Mouse (Mus musculus): ENCODE data around the gene Ppm1f.
"Not testable (repeated sequence)": the region's sequence is repeated elsewhere in the genome, so short reads cannot be mapped to it uniquely, and the experiment has no call there.

The Ppm1f gene

GRCm38 (mm10) chr16:16896382-16897055, at the start of gene Ppm1f:
Gene Ppm1f, plus strand, starts transcription at chr16:16896469.
- peak; percentile 85 for DNase-seq (ENCODE audit: low read depth, low spot score)

- no peak for DNase-seq (ENCODE audit: low read depth, low spot score)
Measured at GRCm38 (mm10) chr16:16849196-16849595, 47.1 kb upstream of the Ppm1f start.

GRCm38 (mm10) chr16:16852411-16852810, 43.9 kb upstream of the Ppm1f start:
- DNase-seq (ENCODE audit: low read depth, low spot score), result no peak

GRCm38 (mm10) chr16:16854836-16855235, 41.4 kb upstream of the Ppm1f start:
- DNase-seq (ENCODE audit: low read depth, low spot score), result peak; percentile 16

- peak; percentile 58 for DNase-seq (ENCODE audit: low read depth, low spot score)
Measured at GRCm38 (mm10) chr16:16855541-16855940, 40.7 kb upstream of the Ppm1f start.

GRCm38 (mm10) chr16:16856054-16856453, 40.2 kb upstream of the Ppm1f start:
- DNase-seq (ENCODE audit: low read depth, low spot score), result not testable (repeated sequence)

GRCm38 (mm10) chr16:16856731-16857476, 39.4 kb upstream of the Ppm1f start:
- DNase-seq (ENCODE audit: low read depth, low spot score), result no peak

GRCm38 (mm10) chr16:16862288-16862687, 34.0 kb upstream of the Ppm1f start:
- no peak for DNase-seq (ENCODE audit: low read depth, low spot score)

- DNase-seq (ENCODE audit: low read depth, low spot score), result no peak
Measured at GRCm38 (mm10) chr16:16863978-16864377, 32.3 kb upstream of the Ppm1f start, which contains the start of gene Igll1. Gene Igll1, minus strand, starts transcription at chr16:16863985.

- no peak for DNase-seq (ENCODE audit: low read depth, low spot score)
Measured at GRCm38 (mm10) chr16:16865217-16865616, 31.1 kb upstream of the Ppm1f start.

- no peak for DNase-seq (ENCODE audit: low read depth, low spot score)
Measured at GRCm38 (mm10) chr16:16865696-16866561, 30.3 kb upstream of the Ppm1f start.

- no peak for DNase-seq (ENCODE audit: low read depth, low spot score)
Measured at GRCm38 (mm10) chr16:16870241-16870616, 26.0 kb upstream of the Ppm1f start.

GRCm38 (mm10) chr16:16870617-16871331, 25.5 kb upstream of the Ppm1f start, which contains the start of the genes Top3b and Vpreb1:
Gene Top3b, plus strand, starts transcription at chr16:16870736.
Gene Vpreb1, minus strand, starts transcription at chr16:16870843.
- DNase-seq (ENCODE audit: low read depth, low spot score), result peak; percentile 96

GRCm38 (mm10) chr16:16879025-16879424, 17.2 kb upstream of the Ppm1f start:
- no peak for DNase-seq (ENCODE audit: low read depth, low spot score)

- no peak for DNase-seq (ENCODE audit: low read depth, low spot score)
Measured at GRCm38 (mm10) chr16:16888341-16888740, 7.9 kb upstream of the Ppm1f start.

GRCm38 (mm10) chr16:16892366-16892765, 3.9 kb upstream of the Ppm1f start:
- no peak for DNase-seq (ENCODE audit: low read depth, low spot score)

- no peak for DNase-seq (ENCODE audit: low read depth, low spot score)
Measured at GRCm38 (mm10) chr16:16896015-16896381, 271 bp upstream of the Ppm1f start.

- DNase-seq (ENCODE audit: low read depth, low spot score), result no peak
Measured at GRCm38 (mm10) chr16:16897056-16897584, 851 bp downstream of the Ppm1f start.

GRCm38 (mm10) chr16:16902329-16902728, 6.1 kb downstream of the Ppm1f start:
- DNase-seq (ENCODE audit: low read depth, low spot score), result no peak

GRCm38 (mm10) chr16:16903188-16903587, 6.9 kb downstream of the Ppm1f start:
- DNase-seq (ENCODE audit: low read depth, low spot score), result no peak

- DNase-seq (ENCODE audit: low read depth, low spot score), result no peak
Measured at GRCm38 (mm10) chr16:16907799-16908198, 11.5 kb downstream of the Ppm1f start.
